Mouse (Mus musculus): ENCODE measurements around the gene Rpl10. TPM values are rescaled to one million over a fixed set of nuclear protein-coding genes. Genes with fewer than 3 reads are reported as not detected.

The Rpl10 gene
- total and polyA plus RNA-seq, 3 experiments, result 459 to 3,697 (median 3,137) TPM

- Histone ChIP-seq H3K27ac (ENCODE audit: insufficient read depth, low read depth) (no peak overlapping the region), H3K27me3 (replicated peaks) (no peaks in the 10 kb centered on the region), H3K36me3 (replicated peaks in 1 of 2; ENCODE audit: control insufficient read depth in 1 of 2, insufficient read depth in 1 of 2, low read length in 1 of 2) (peaks cover 65 to 74% of the 10 kb centered on the region in 2 experiments), H3K9ac (ENCODE audit: insufficient read depth, low read depth) (no peak overlapping the region), H3K9me3 (replicated peaks; ENCODE audit: low read length) (no peaks in the 10 kb centered on the region), H3K4me2 (ENCODE audit: insufficient read depth, low read depth, poor library complexity, severe bottlenecking) (no peak overlapping the region), H3K4me1 (ENCODE audit: control insufficient read depth in 1 of 2, insufficient read depth in 2 of 2) (peaks cover 4 to 17% of the 10 kb centered on the region in 2 experiments; a peak in 3 of 4 replicates), H3K4me3 (replicated peaks in 1 of 3; ENCODE audit: low read depth in 2 of 3, low read length in 2 of 3, poor library complexity in 1 of 3) (no peak overlapping the region), H3K79me2 (replicated peaks; ENCODE audit: control insufficient read depth, extremely low read depth, insufficient read depth, poor library complexity, severe bottlenecking) (peaks cover 11% of the 10 kb centered on the region; the same call in 1 of the 2 replicates)
- TF ChIP-seq JUN (IDR thresholded peaks at IDR 0.05; ENCODE audit: insufficient read depth, low read depth, low read length) (no peak), RAD21 (IDR thresholded peaks at IDR 0.05; ENCODE audit: low read depth, low read length) (no peak), ZMIZ1 (IDR thresholded peaks at IDR 0.05; ENCODE audit: low read depth, low read length) (no peak), PAX5 (IDR thresholded peaks at IDR 0.05; ENCODE audit: low read length) (no peak), MAX (IDR thresholded peaks at IDR 0.05; ENCODE audit: low read length) (no peak), JUND (conservative IDR thresholded peaks at IDR 0.05; ENCODE audit: low read depth, low read length) (no peak), MXI1 (IDR thresholded peaks at IDR 0.05; ENCODE audit: low read depth, low read length) (no peak), KAT2A (IDR thresholded peaks at IDR 0.05; ENCODE audit: insufficient replicate concordance, low read length) (no peak), BHLHE40 (IDR thresholded peaks at IDR 0.05; ENCODE audit: low read depth, low read length) (no peak), HCFC1 (IDR thresholded peaks at IDR 0.05; ENCODE audit: low read depth, low read length) (no peak), ELF1 (IDR thresholded peaks at IDR 0.05; ENCODE audit: low read depth, low read length) (no peak), TBP (conservative IDR thresholded peaks at IDR 0.05; ENCODE audit: low read depth, low read length) (no peak), TCF12 (IDR thresholded peaks at IDR 0.05; ENCODE audit: low read depth, low read length) (no peak), IRF4 (IDR thresholded peaks at IDR 0.05; ENCODE audit: low read depth, low read length) (no peak)
- dilution Hi-C loops (cut with MboI; ENCODE audit: extremely low pct_ligation_motif_present, extremely low pct_unique_long_range_greater_than_20kb, low sequenced_read_pairs), result no loop called here
- no peak for DNase-seq (ENCODE audit: extremely low read depth)
- in situ Hi-C loops (cut with MboI; ENCODE audit: low pct_ligation_motif_present, low pct_unique_long_range_greater_than_20kb, low sequenced_read_pairs), result loop anchor here (10.0 kb wide), 1 partner anchor 116 kb away; the partner anchor contains the start of gene Opn1mw
These were observed 30.3 kb upstream of the Rpl10 start for GRCm38 (mm10) chrX:74240332-74240731.

GRCm38 (mm10) chrX:74243396-74243795 is 27.2 kb upstream of the Rpl10 start:
- Histone ChIP-seq H3K4me1 (ENCODE audit: control insufficient read depth in 1 of 2, insufficient read depth in 2 of 2) (peaks cover 4 to 17% of the 10 kb centered on the region in 2 experiments; a peak in 3 of 4 replicates), H3K27me3 (replicated peaks) (no peaks in the 10 kb centered on the region), H3K27ac (ENCODE audit: insufficient read depth, low read depth) (peak overlapping the region; percentile 53), H3K36me3 (replicated peaks in 1 of 2; ENCODE audit: control insufficient read depth in 1 of 2, insufficient read depth in 1 of 2, low read length in 1 of 2) (peaks cover 41 to 47% of the 10 kb centered on the region in 2 experiments), H3K9me3 (replicated peaks; ENCODE audit: low read length) (no peaks in the 10 kb centered on the region), H3K4me3 (replicated peaks in 1 of 3; ENCODE audit: low read depth in 2 of 3, low read length in 2 of 3, poor library complexity in 1 of 3) (no peak overlapping the region), H3K79me2 (replicated peaks; ENCODE audit: control insufficient read depth, extremely low read depth, insufficient read depth, poor library complexity, severe bottlenecking) (peaks cover 13% of the 10 kb centered on the region; the same call in 1 of the 2 replicates), H3K4me2 (ENCODE audit: insufficient read depth, low read depth, poor library complexity, severe bottlenecking) (peak overlapping the region; percentile 45; the same call in 1 of the 2 replicates), H3K9ac (ENCODE audit: insufficient read depth, low read depth) (no peak overlapping the region)
- dilution Hi-C loops (cut with MboI; ENCODE audit: extremely low pct_ligation_motif_present, extremely low pct_unique_long_range_greater_than_20kb, low sequenced_read_pairs), result no loop called here
- DNase-seq (ENCODE audit: extremely low read depth), result no peak
- no peak for TF ChIP-seq RAD21 (IDR thresholded peaks at IDR 0.05; ENCODE audit: low read depth, low read length)
- no peak for TF ChIP-seq USF2 (conservative IDR thresholded peaks at IDR 0.05; ENCODE audit: low read depth, low read length)
- no peak for TF ChIP-seq IRF4 (IDR thresholded peaks at IDR 0.05; ENCODE audit: low read depth, low read length)
- no peak for TF ChIP-seq JUND (conservative IDR thresholded peaks at IDR 0.05; ENCODE audit: low read depth, low read length)
- TF ChIP-seq ELF1 (IDR thresholded peaks at IDR 0.05; ENCODE audit: low read depth, low read length), result no peak
- TF ChIP-seq NELFE (IDR thresholded peaks at IDR 0.05; ENCODE audit: low read depth, low read length), result no peak
- in situ Hi-C loops (cut with MboI; ENCODE audit: low pct_ligation_motif_present, low pct_unique_long_range_greater_than_20kb, low sequenced_read_pairs), result loop anchor here (10.0 kb wide), 1 partner anchor 119 kb away; the partner anchor contains the start of gene Opn1mw

Data from CH12.LX (cell line).